Mouse (Mus musculus) lung, embryonic 15.5 days (tissue): ENCODE measurements around the gene 4930404H24Rik. TPM values are rescaled to one million over a fixed set of nuclear protein-coding genes. Genes with fewer than 3 reads are reported as not detected.
"Not testable (repeated sequence)": the region's sequence is repeated elsewhere in the genome, so short reads cannot be mapped to it uniquely, and the experiment has no call there.

Experiments used
- ATAC-seq: fragments of 200-750 bp; cut with Nextera tagmentation; 2 replicates; pipeline ENCODE4 v1.8.0; 2017; ENCODE audit warnings: moderate number of reproducible peaks, borderline replicate concordance; ENCODE audit not compliant: low FRiP score, low TSS enrichment; ENCODE audit errors: extremely low read depth
- H3K27ac ChIP-seq: fragments of 300-500 bp; sonication (generic); 2 replicates; pipeline ENCODE4 v1.5.1; 2015; ENCODE audit warnings: moderate library complexity, mild to moderate bottlenecking, inconsistent platforms
- H3K27me3 ChIP-seq: fragments of 300-500 bp; sonication (generic); 2 replicates; pipeline ENCODE4 v1.6.1; 2015; ENCODE audit warnings: inconsistent platforms
- H3K36me3 ChIP-seq: fragments of 300-500 bp; sonication (generic); 2 replicates; pipeline ENCODE4 v1.6.1; 2015; ENCODE audit warnings: inconsistent platforms
- H3K4me1 ChIP-seq: fragments of 300-500 bp; sonication (generic); 2 replicates; pipeline ENCODE4 v1.6.1; 2015; ENCODE audit warnings: inconsistent platforms
- H3K4me2 ChIP-seq: fragments of 300-500 bp; sonication (generic); 2 replicates; pipeline ENCODE4 v1.6.1; 2015; ENCODE audit warnings: inconsistent platforms, mild to moderate bottlenecking, moderate library complexity
- H3K4me3 ChIP-seq: fragments of 300-500 bp; sonication (generic); 2 replicates; pipeline ENCODE4 v1.5.1; 2015; ENCODE audit warnings: mild to moderate bottlenecking, inconsistent platforms
- H3K9ac ChIP-seq: fragments of 300-500 bp; sonication (generic); 2 replicates; pipeline ENCODE4 v1.6.1; 2015; ENCODE audit warnings: inconsistent platforms
- H3K9me3 ChIP-seq: fragments of 300-500 bp; sonication (generic); 2 replicates; pipeline ENCODE4 v1.6.1; 2016; ENCODE audit warnings: inconsistent platforms
- WGBS: fragments of 180-500 bp; shearing (Covaris S2); methylation state at CpG from one replicate; pipeline ENCODE4 v1.1.7; 2015; 5-methylcytosine and 5-hydroxymethylcytosine counted together
- polyA plus RNA-seq: library from polyadenylated mRNA; unstranded; fragments of >200 nt; fragmentation: Nextera tagmentation; extraction: Ambion mirVana; gene quantifications from 2 replicates; pipeline ENCODE4 v1.2.1, GENCODE M21; 2015

The 4930404H24Rik gene
- polyA plus RNA-seq, 1 experiment from 2014 or later = not detected

- not testable (repeated sequence) for ATAC-seq, H3K9ac ChIP-seq, H3K9me3 ChIP-seq, H3K27ac ChIP-seq, H3K4me3 ChIP-seq, H3K4me2 ChIP-seq, H3K36me3 ChIP-seq
- 87% methylated on average over 4 of the region's 4 CpGs for WGBS
- Histone ChIP-seq H3K27me3 (peaks cover 15% of the 10 kb centered on the region), H3K4me1 (peaks cover 35% of the 10 kb centered on the region)
Observed at GRCm38 (mm10) chr2:153495391-153495790, 2.8 kb downstream of the 4930404H24Rik start.

GRCm38 (mm10) chr2:153495818-153496217 lies 3.2 kb downstream of the 4930404H24Rik start:
- WGBS = 55% methylated on average over 4 of the region's 4 CpGs
- peaks cover 14% of the 10 kb centered on the region for H3K27me3 ChIP-seq
- no peaks in the 10 kb centered on the region for H3K9me3 ChIP-seq
- no peak overlapping the region for H3K4me3 ChIP-seq
- H3K9ac ChIP-seq = no peak overlapping the region
- H3K27ac ChIP-seq = no peak overlapping the region
- no peak for ATAC-seq
- peaks cover 35% of the 10 kb centered on the region for H3K4me1 ChIP-seq
- H3K4me2 ChIP-seq = no peak overlapping the region
- no peaks in the 10 kb centered on the region for H3K36me3 ChIP-seq

DNA sequence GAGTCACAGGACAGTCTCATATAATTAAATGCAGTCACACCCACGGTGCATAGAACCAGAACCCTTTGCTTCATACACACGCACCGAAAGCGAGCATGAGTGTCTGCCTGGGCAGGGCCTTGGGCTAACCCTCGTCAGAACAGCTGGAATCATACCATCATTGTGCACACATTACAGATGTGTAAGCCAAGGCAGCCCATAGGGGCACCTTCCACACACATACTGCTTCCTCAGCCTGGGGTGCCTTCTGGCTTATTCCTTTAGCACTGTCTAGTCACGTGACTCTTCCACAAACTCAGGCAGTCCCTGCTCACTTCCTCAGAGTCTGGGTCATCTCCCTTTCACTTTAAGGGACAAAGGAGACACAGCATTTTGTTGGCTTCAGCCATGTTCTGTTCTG lies 3.7 kb downstream of the 4930404H24Rik start:
- Histone ChIP-seq H3K27me3 (peaks cover 10% of the 10 kb centered on the region), H3K9ac (no peak overlapping the region), H3K36me3 (no peaks in the 10 kb centered on the region), H3K27ac (no peak overlapping the region), H3K4me2 (no peak overlapping the region), H3K9me3 (no peaks in the 10 kb centered on the region), H3K4me1 (peaks cover 35% of the 10 kb centered on the region), H3K4me3 (no peak overlapping the region)
- ATAC-seq = no peak
- WGBS = 82% methylated on average over 6 of the region's 6 CpGs

DNA sequence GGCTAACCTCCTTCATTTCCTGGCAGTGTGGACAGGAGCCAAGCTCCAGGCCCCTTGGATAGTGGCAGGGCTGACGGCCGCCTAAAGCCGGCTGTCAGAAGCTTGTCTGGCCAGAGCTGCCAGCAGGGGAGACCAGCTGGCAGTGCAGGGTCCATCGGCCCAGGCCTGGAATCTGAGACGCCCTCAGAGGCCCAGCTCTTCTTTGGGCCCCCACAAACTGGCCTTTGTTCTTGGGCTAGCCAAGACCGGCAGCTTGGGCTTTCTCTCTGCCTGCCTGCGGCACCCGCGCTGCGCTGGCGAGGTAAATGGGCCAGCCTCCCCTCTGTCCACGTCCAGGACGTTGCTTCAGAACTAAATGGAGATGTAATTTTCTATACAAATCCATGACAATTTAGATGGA lies 4.3 kb downstream of the 4930404H24Rik start:
- Histone ChIP-seq H3K9me3 (no peaks in the 10 kb centered on the region), H3K9ac (no peak overlapping the region), H3K27ac (no peak overlapping the region), H3K4me3 (no peak overlapping the region), H3K27me3 (peaks cover 4% of the 10 kb centered on the region), H3K4me2 (no peak overlapping the region), H3K4me1 (peaks cover 31% of the 10 kb centered on the region), H3K36me3 (no peaks in the 10 kb centered on the region)
- no peak for ATAC-seq
- 61% methylated on average over 13 of the region's 13 CpGs for WGBS

DNA sequence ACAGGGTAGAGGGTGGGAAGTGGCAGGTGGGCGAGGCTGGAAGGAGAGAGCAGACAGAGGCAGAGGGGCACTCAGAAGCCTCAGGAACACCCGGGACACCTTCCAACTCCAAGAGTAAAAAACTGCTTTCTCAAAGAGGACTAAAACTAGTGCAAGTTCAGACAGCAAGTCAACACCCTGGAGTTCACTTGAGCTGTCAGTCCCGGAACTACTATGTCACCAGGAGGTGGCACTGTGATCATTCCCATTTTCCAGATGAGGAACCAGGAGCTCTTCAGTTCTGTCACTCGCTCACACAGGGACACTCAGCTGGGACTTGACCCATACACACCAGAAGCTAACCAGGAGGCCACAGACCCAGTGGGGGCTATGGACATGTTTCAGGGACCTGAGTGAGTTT lies 6.6 kb downstream of the 4930404H24Rik start:
- Histone ChIP-seq H3K4me1 (peaks cover 15% of the 10 kb centered on the region), H3K4me2 (no peak overlapping the region)

DNA sequence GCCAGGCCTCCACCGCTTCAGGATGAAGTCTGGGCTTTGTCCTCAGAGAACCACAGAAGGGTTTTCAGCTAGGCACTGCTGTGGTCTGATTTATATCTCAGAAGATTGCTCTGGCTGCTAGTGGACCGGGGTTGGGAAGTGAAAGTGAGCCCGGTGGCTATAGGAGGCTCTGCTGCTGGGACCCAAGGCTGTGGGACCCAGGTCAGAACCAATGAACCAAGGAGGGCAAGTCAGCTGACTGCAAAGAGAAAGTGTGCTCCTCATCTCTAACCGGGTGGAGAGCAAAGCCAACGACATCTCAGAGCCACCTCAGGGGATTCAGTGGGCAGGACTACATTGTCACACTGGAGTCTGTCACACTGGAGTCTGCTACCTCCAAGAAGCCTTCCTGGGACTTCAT lies 13.8 kb downstream of the 4930404H24Rik start:
- no peak overlapping the region for H3K4me3 ChIP-seq
- 80% methylated on average over 5 of the region's 5 CpGs for WGBS
- H3K9me3 ChIP-seq = no peaks in the 10 kb centered on the region
- H3K27ac ChIP-seq = no peak overlapping the region
- H3K9ac ChIP-seq = no peak overlapping the region
- no peaks in the 10 kb centered on the region for H3K27me3 ChIP-seq
- H3K36me3 ChIP-seq = no peaks in the 10 kb centered on the region
- no peak for ATAC-seq
- no peak overlapping the region for H3K4me2 ChIP-seq
- H3K4me1 ChIP-seq = peaks cover 11% of the 10 kb centered on the region

More for the DNA sequence above, 6.6 kb downstream of the 4930404H24Rik start:
- H3K4me3 ChIP-seq = no peak overlapping the region
- H3K9ac ChIP-seq = no peak overlapping the region
- 59% methylated on average over 4 of the region's 4 CpGs for WGBS
- no peaks in the 10 kb centered on the region for H3K36me3 ChIP-seq
- no peaks in the 10 kb centered on the region for H3K9me3 ChIP-seq
- H3K27ac ChIP-seq = no peak overlapping the region
- no peaks in the 10 kb centered on the region for H3K27me3 ChIP-seq
- ATAC-seq = no peak

- Histone ChIP-seq H3K36me3 (no peaks in the 10 kb centered on the region), H3K4me1 (peaks cover 16% of the 10 kb centered on the region), H3K27me3 (no peaks in the 10 kb centered on the region), H3K4me3 (no peak overlapping the region), H3K4me2 (no peak overlapping the region), H3K9ac (no peak overlapping the region), H3K9me3 (no peaks in the 10 kb centered on the region), H3K27ac (no peak overlapping the region)
- WGBS = 96% methylated on average over 2 of the region's 2 CpGs
- no peak for ATAC-seq
Observed at GRCm38 (mm10) chr2:153507969-153508368, 15.4 kb downstream of the 4930404H24Rik start.

GRCm38 (mm10) chr2:153508405-153508804 lies 15.8 kb downstream of the 4930404H24Rik start:
- Histone ChIP-seq H3K27me3 (no peaks in the 10 kb centered on the region), H3K27ac (no peak overlapping the region), H3K9ac (no peak overlapping the region), H3K4me1 (peaks cover 16% of the 10 kb centered on the region), H3K4me2 (no peak overlapping the region), H3K9me3 (no peaks in the 10 kb centered on the region), H3K36me3 (no peaks in the 10 kb centered on the region), H3K4me3 (no peak overlapping the region)
- no peak for ATAC-seq
- WGBS = 74% methylated on average over 3 of the region's 3 CpGs

GRCm38 (mm10) chr2:153509211-153510029 lies 16.8 kb downstream of the 4930404H24Rik start:
- 16% methylated on average over 18 of the region's 18 CpGs for WGBS
- Histone ChIP-seq H3K36me3 (no peaks in the 10 kb centered on the region), H3K4me3 (no peak overlapping the region), H3K9me3 (no peaks in the 10 kb centered on the region), H3K4me1 (peaks cover 16% of the 10 kb centered on the region), H3K9ac (no peak overlapping the region), H3K27ac (0 out of 2 replicates have a peak overlapping the region, but pooled peaks have one; percentile 16), H3K27me3 (no peaks in the 10 kb centered on the region), H3K4me2 (no peak overlapping the region)
- ATAC-seq = peak; percentile 33; the same call in 1 of the 2 replicates

DNA sequence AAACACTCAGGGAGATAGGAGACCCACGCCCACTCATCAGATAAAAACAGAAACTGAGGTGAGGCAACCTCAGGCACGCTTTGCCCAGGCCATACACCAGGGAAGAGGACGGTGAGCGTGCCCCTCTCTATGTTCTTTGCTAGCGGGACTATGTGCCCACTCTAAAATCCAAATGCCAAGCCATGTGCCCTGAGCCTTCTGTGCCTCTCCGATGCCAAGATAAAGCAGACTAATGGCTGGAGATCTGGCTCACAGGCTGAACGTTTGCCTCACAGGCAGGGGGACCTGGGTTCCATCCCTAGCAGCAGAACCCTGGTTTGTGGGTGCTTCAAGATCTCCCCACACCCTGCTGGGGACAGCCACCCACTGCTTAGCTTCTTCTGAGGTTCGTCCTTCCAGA lies 17.5 kb downstream of the 4930404H24Rik start:
- no peaks in the 10 kb centered on the region for H3K27me3 ChIP-seq
- peaks cover 16% of the 10 kb centered on the region for H3K4me1 ChIP-seq

GRCm38 (mm10) chr2:153511562-153511961 lies 19.0 kb downstream of the 4930404H24Rik start:
- H3K9me3 ChIP-seq = no peaks in the 10 kb centered on the region
- WGBS = 79% methylated on average over 6 of the region's 6 CpGs
- H3K27me3 ChIP-seq = no peaks in the 10 kb centered on the region
- no peak for ATAC-seq
- no peak overlapping the region for H3K27ac ChIP-seq
- H3K4me1 ChIP-seq = peaks cover 16% of the 10 kb centered on the region
- no peak overlapping the region for H3K4me2 ChIP-seq
- no peak overlapping the region for H3K4me3 ChIP-seq
- H3K9ac ChIP-seq = no peak overlapping the region
- H3K36me3 ChIP-seq = no peaks in the 10 kb centered on the region

More for the DNA sequence above, 17.5 kb downstream of the 4930404H24Rik start:
- H3K9me3 ChIP-seq = no peaks in the 10 kb centered on the region
- ATAC-seq = no peak
- H3K36me3 ChIP-seq = no peaks in the 10 kb centered on the region
- H3K4me3 ChIP-seq = no peak overlapping the region
- WGBS = 84% methylated on average over 8 of the region's 8 CpGs
- H3K27ac ChIP-seq = no peak overlapping the region
- no peak overlapping the region for H3K9ac ChIP-seq
- H3K4me2 ChIP-seq = no peak overlapping the region

GRCm38 (mm10) chr2:153512416-153513323 lies 20.1 kb downstream of the 4930404H24Rik start:
- no peak for ATAC-seq
- H3K4me2 ChIP-seq = no peak overlapping the region

More at GRCm38 (mm10) chr2:153512416-153513323, 20.1 kb downstream of the 4930404H24Rik start:
- WGBS = 70% methylated on average over 14 of the region's 14 CpGs
- Histone ChIP-seq H3K27me3 (no peaks in the 10 kb centered on the region), H3K9ac (no peak overlapping the region), H3K4me3 (no peak overlapping the region), H3K36me3 (no peaks in the 10 kb centered on the region), H3K27ac (no peak overlapping the region), H3K4me1 (peaks cover 16% of the 10 kb centered on the region), H3K9me3 (no peaks in the 10 kb centered on the region)
